Mouse (Mus musculus) thymus, adult 2 months (tissue): ENCODE data around the gene Ldb2. TPM values are rescaled to one million over a fixed set of nuclear protein-coding genes. Genes with fewer than 3 reads are reported as not detected.

Source experiments
- DNase-seq: peaks from one replicate; pipeline ENCODE4 v3.0.0; 2021
- H3K27ac ChIP-seq: fragments of 200-500 bp; 2 replicates; pipeline ENCODE4 v1.5.1; 2012; ENCODE audit warnings: low read length, control low read depth; ENCODE audit not compliant: control insufficient read depth, insufficient read depth
- H3K27me3 ChIP-seq: fragments of 200-500 bp; 2 replicates; pipeline ENCODE4 v1.6.1; 2012; ENCODE audit warnings: mild to moderate bottlenecking, low read length, moderate library complexity, mixed read lengths; ENCODE audit not compliant: control insufficient read depth, insufficient read depth
- H3K36me3 ChIP-seq: fragments of 200-500 bp; 2 replicates; pipeline ENCODE4 v1.6.1; 2012; ENCODE audit warnings: mild to moderate bottlenecking, low read length, moderate library complexity; ENCODE audit not compliant: control insufficient read depth, insufficient read depth
- H3K4me1 ChIP-seq: fragments of 200-500 bp; replicated peaks from 2 replicates; pipeline ENCODE4 v1.6.1; 2012; ENCODE audit warnings: low read length; ENCODE audit not compliant: control insufficient read depth, insufficient read depth
- H3K4me3 ChIP-seq: fragments of 200-500 bp; 2 replicates; pipeline ENCODE4 v1.5.1; 2012; ENCODE audit warnings: mild to moderate bottlenecking, low read length, control low read depth, moderate library complexity; ENCODE audit not compliant: control insufficient read depth, insufficient read depth
- CTCF ChIP-seq: fragments of 200-500 bp; IDR thresholded peaks from 2 replicates; pipeline ENCODE4 v1.5.1; 2012; ENCODE audit warnings: mild to moderate bottlenecking, control low read depth, low read length, moderate library complexity, borderline replicate concordance; ENCODE audit not compliant: control insufficient read depth, poor library complexity, insufficient read depth; ENCODE audit errors: extremely low read depth
- POLR2A ChIP-seq: fragments of 200-500 bp; IDR thresholded peaks from 2 replicates; pipeline ENCODE4 v1.6.1; 2012; ENCODE audit warnings: mild to moderate bottlenecking, low read length, control low read depth, moderate library complexity; ENCODE audit not compliant: control insufficient read depth, poor library complexity, insufficient read depth; ENCODE audit errors: extremely low read depth
- WGBS: fragments of 180-500 bp; shearing (Covaris S2); methylation state at CpG from one replicate; pipeline ENCODE4 v1.1.7; 2018; 5-methylcytosine and 5-hydroxymethylcytosine counted together
- polyA plus RNA-seq: library from polyadenylated mRNA; depleted of rRNA; stranded (reverse); fragments of >200 nt; gene quantifications from 2 replicates; pipeline ENCODE4 v1.2.3, GENCODE M21; 2012

Gene Ldb2
- polyA plus RNA-seq, 1 experiment = 3.6 TPM

DNA sequence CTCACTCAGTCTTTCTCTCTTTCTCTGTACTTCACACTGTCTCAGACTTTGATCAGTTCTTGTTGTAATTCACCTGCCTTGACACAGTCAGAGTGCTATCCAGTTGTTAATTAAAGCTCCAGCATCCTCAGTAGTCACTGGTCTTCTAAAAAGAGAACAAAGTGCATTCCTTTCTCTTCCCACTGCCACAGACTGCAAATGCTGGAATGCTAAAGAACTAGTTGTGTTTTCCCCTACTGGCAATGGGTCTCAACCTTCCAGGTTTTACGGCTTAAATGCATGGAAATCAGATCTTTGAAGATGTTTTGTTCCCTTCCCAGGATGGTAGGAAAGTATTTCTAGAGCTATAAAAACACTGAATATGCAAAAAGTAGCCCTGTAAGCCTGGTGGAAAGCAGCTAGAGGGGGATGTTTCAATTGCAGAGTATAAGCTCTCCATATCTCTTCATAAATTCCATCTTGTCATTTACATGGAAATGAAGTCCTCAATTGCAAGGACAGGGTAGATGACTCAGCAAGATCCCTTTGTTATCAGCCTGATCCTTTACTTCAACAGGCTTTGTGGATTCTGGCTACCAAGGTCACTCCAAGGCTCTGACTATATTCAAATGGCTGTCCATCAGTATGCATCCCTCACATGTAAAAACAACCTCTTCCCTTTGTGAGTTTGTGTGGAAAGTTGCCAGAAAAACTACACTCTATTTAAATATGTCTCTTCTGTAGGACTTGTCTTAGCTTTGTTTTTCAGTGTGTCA lies 45.1 kb downstream of the Ldb2 start:
- Histone ChIP-seq H3K27ac (no peak overlapping the region), H3K4me3 (no peak overlapping the region), H3K36me3 (no peaks in the 10 kb centered on the region), H3K27me3 (no peaks in the 10 kb centered on the region), H3K4me1 (no peaks in the 10 kb centered on the region)
- DNase-seq = no peak
- WGBS = 91% methylated on average over 1 of the region's 1 CpGs
- TF ChIP-seq POLR2A = no peak
- no peak for TF ChIP-seq CTCF

DNA sequence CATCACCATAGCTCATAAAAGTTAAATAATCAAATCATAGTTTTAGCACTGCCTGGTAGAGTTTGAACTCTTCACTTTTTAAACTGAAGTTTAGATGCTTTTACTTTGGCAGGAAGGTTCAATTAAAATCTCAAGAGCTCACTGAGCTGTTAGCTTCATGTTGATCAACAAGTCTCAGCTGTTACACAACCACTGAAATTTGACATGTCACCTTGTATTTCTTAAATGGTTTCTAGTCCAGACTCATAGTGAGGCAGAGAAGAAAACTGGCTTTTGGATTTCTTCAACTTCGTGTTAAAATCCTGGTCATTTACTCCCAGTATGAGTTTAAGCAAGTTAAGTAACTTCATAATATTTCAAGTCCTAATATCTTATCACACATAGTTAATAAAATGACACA lies 53.8 kb downstream of the Ldb2 start:
- TF ChIP-seq CTCF = no peak
- TF ChIP-seq POLR2A = no peak
- DNase-seq = no peak
- H3K27ac ChIP-seq = no peak overlapping the region
- WGBS = 86% methylated on average over 1 of the region's 1 CpGs
- no peaks in the 10 kb centered on the region for H3K27me3 ChIP-seq
- no peaks in the 10 kb centered on the region for H3K4me1 ChIP-seq
- H3K36me3 ChIP-seq = no peaks in the 10 kb centered on the region
- no peak overlapping the region for H3K4me3 ChIP-seq

DNA sequence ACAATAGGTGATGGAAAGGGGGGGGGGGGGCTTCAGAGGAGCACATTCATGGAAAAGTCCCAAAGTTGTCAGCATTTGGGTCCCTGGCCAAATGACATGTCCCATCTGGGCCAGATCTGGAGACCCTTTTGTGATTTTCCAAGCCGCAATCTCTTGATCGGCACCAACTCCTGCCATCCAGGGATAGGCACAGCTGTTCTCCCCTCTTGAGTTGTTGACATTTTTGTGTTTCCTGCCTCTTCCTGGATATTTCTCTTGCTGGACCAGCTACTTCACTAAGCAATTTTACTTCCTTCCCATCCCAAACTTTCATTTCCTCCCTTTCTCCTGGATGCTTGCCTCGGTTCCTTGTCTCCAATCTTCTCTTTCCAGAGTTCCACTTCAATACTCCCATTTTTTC lies 63.1 kb downstream of the Ldb2 start:
- TF ChIP-seq POLR2A (no peak), CTCF (no peak)
- Histone ChIP-seq H3K4me3 (no peak overlapping the region), H3K4me1 (no peaks in the 10 kb centered on the region), H3K27me3 (no peaks in the 10 kb centered on the region), H3K36me3 (no peaks in the 10 kb centered on the region), H3K27ac (no peak overlapping the region)
- 98% methylated on average over 3 of the region's 3 CpGs for WGBS
- no peak for DNase-seq

DNA sequence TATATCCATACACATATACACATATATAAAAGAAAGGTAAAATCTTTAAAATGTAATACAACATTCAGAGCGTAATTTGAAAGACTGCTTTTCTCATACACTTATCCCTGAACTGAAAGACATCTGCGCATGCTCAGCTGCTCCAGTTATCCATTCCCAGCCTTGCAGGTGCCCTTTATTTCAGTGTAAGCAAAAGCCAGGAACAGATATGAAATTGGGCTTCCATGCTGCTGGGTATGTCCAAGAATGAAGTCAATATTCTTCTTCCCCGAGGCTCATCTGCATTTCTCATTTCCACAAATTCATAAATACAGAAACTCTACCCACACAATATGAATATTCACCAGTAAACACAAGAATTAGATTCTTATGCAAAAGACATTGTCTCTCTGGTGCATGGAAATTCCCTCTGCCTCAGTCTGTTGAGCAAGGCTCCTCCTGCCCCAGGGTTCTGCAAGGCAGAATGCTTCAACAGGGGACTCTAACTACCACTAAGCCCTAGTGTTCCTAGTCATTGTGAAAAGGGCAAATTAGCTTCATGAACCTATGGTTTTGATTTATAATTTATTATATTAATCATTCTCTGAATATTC lies 65.3 kb downstream of the Ldb2 start:
- no peaks in the 10 kb centered on the region for H3K36me3 ChIP-seq
- 94% methylated on average over 3 of the region's 3 CpGs for WGBS
- no peak for DNase-seq
- H3K4me3 ChIP-seq = no peak overlapping the region
- no peaks in the 10 kb centered on the region for H3K27me3 ChIP-seq
- no peak overlapping the region for H3K27ac ChIP-seq
- no peak for TF ChIP-seq CTCF
- TF ChIP-seq POLR2A = no peak
- no peaks in the 10 kb centered on the region for H3K4me1 ChIP-seq

DNA sequence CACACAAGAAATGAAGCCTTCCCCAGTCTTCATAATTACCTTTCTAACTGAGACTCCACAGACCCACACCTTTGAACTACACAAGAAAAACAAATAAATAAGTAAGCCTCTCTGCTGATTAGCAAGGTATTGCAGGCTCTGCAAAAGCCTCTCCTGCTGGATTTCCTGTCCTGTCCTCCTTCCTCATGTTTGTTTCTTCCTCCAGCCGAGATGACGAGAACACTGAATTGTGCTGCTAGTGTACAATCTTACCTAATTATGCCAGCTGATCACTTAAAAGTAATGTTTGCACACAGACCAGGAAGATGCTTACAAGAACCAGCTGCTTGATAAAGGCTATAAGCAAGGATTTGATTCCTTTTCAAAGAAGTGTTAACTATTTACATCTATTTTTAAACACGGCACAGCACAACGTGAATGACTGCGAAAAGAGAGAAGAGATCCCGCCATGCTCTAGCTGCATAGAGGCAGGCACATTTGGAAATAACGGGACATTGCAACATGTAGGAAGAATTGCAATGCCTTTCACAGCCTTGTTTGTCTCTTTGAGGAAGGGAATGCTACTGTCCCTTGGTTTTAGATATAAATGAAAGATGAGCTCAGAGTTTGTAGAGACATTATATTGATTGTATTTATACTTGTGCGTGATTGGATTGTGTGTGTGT lies 69.7 kb downstream of the Ldb2 start:
- Histone ChIP-seq H3K27ac (no peak overlapping the region), H3K4me3 (no peak overlapping the region), H3K27me3 (no peaks in the 10 kb centered on the region), H3K4me1 (no peaks in the 10 kb centered on the region), H3K36me3 (no peaks in the 10 kb centered on the region)
- DNase-seq = no peak
- TF ChIP-seq POLR2A (no peak), CTCF (no peak)
- 85% methylated on average over 8 of the region's 8 CpGs for WGBS

DNA sequence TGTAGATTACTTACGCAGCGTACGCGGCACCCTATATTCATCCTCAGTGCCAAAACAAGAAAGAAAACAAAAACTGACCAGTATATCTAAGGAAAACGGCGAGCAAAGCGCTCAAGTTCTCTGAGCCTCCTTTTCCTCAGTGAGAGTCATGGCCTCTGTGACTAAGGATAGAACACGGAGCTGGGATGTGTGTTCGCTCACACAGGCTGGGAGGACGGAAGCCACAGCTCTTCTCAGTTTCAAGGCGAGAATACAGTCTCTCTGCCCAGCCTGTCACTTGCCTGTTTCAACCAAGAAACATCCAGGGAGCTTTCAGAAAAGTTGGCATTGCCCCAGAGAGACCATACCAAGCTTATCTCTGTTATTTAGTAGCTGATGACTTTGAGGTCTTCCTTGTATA lies 71.5 kb downstream of the Ldb2 start:
- no peaks in the 10 kb centered on the region for H3K36me3 ChIP-seq
- H3K4me1 ChIP-seq = no peaks in the 10 kb centered on the region
- no peak overlapping the region for H3K27ac ChIP-seq
- H3K27me3 ChIP-seq = no peaks in the 10 kb centered on the region
- DNase-seq = no peak
- no peak overlapping the region for H3K4me3 ChIP-seq
- WGBS = 96% methylated on average over 11 of the region's 11 CpGs
- no peak for TF ChIP-seq CTCF
- TF ChIP-seq POLR2A = no peak
